Mouse (Mus musculus) kidney, adult 2 months (tissue): ENCODE data around the gene Efcab11. TPM values are rescaled to one million over a fixed set of nuclear protein-coding genes. Genes with fewer than 3 reads are reported as not detected.

Experiments
- DNase-seq: peaks from one replicate; pipeline ENCODE4 v3.0.0; 2021
- H3K27ac ChIP-seq: fragments of 200-500 bp; 2 replicates; pipeline ENCODE4 v1.5.1; 2012; ENCODE audit warnings: low read depth, low read length, control low read depth, inconsistent platforms; ENCODE audit not compliant: insufficient read depth
- H3K27me3 ChIP-seq: fragments of 200-500 bp; replicated peaks from 2 replicates; pipeline ENCODE4 v1.6.1; 2012; ENCODE audit warnings: mild to moderate bottlenecking, moderate library complexity, low read length, inconsistent platforms; ENCODE audit not compliant: control insufficient read depth, insufficient read depth
- H3K36me3 ChIP-seq: fragments of 200-500 bp; 2 replicates; pipeline ENCODE4 v1.6.1; 2012; ENCODE audit warnings: mild to moderate bottlenecking, moderate library complexity, low read length, inconsistent platforms; ENCODE audit not compliant: control insufficient read depth, insufficient read depth
- H3K4me1 ChIP-seq: fragments of 200-500 bp; 2 replicates; pipeline ENCODE4 v1.6.1; 2011; ENCODE audit warnings: low read length; ENCODE audit not compliant: control insufficient read depth, insufficient read depth
- H3K4me3 ChIP-seq: fragments of 200-500 bp; 2 replicates; pipeline ENCODE4 v1.5.1; 2011; ENCODE audit warnings: mild to moderate bottlenecking, low read depth, low read length, control low read depth; ENCODE audit not compliant: insufficient read depth
- CTCF ChIP-seq: fragments of 200-500 bp; conservative IDR thresholded peaks from 2 replicates; pipeline ENCODE4 v1.5.1; 2011; ENCODE audit warnings: low read depth, mild to moderate bottlenecking, control low read depth, low read length, moderate library complexity, mixed read lengths; ENCODE audit not compliant: insufficient read depth, insufficient read length
- POLR2A ChIP-seq: fragments of 200-500 bp; IDR thresholded peaks from one replicate; pipeline ENCODE4 v1.6.1; 2011; ENCODE audit warnings: low read depth, low read length, control low read depth
- WGBS: fragments of 180-500 bp; shearing (Covaris S2); methylation state at CpG from one replicate; pipeline ENCODE4 v1.1.7; 2018; 5-methylcytosine and 5-hydroxymethylcytosine counted together
- polyA plus RNA-seq: library from polyadenylated mRNA; depleted of rRNA; stranded (reverse); fragments of >200 nt; gene quantifications from 2 replicates; pipeline ENCODE4 v1.2.3, GENCODE M21; 2012

The Efcab11 gene
- polyA plus RNA-seq, 1 experiment: 0.25 TPM

- 62% methylated on average over 11 of the region's 11 CpGs for WGBS
- Histone ChIP-seq H3K36me3 (no peaks in the 10 kb centered on the region), H3K27ac (no peak overlapping the region), H3K4me3 (no peak overlapping the region), H3K4me1 (no peaks in the 10 kb centered on the region), H3K27me3 (no peaks in the 10 kb centered on the region)
- peak; percentile 20 for DNase-seq
- no peak for TF ChIP-seq CTCF
- TF ChIP-seq POLR2A: no peak
Measured at GRCm38 (mm10) chr12:99685451-99686100, 198.7 kb downstream of the Efcab11 start.

- H3K4me1 ChIP-seq: no peaks in the 10 kb centered on the region
- no peak overlapping the region for H3K4me3 ChIP-seq
- no peaks in the 10 kb centered on the region for H3K27me3 ChIP-seq
- TF ChIP-seq POLR2A (no peak), CTCF (no peak)
- 63% methylated on average over 4 of the region's 4 CpGs for WGBS
- no peaks in the 10 kb centered on the region for H3K36me3 ChIP-seq
- no peak overlapping the region for H3K27ac ChIP-seq
- DNase-seq: no peak
Measured at GRCm38 (mm10) chr12:99681681-99682080, 202.6 kb downstream of the Efcab11 start.

GRCm38 (mm10) chr12:99671866-99672191, 212.4 kb downstream of the Efcab11 start:
- no peaks in the 10 kb centered on the region; the same call in 1 of the 2 replicates for H3K27me3 ChIP-seq
- WGBS: 77% methylated on average over 4 of the region's 4 CpGs
- no peak for DNase-seq
- H3K36me3 ChIP-seq: no peaks in the 10 kb centered on the region
- H3K4me1 ChIP-seq: no peaks in the 10 kb centered on the region
- no peak overlapping the region for H3K4me3 ChIP-seq
- TF ChIP-seq CTCF (no peak), POLR2A (no peak)
- H3K27ac ChIP-seq: no peak overlapping the region

- 60% methylated on average over 12 of the region's 12 CpGs for WGBS
- Histone ChIP-seq H3K27me3 (no peaks in the 10 kb centered on the region; the same call in 1 of the 2 replicates), H3K36me3 (no peaks in the 10 kb centered on the region), H3K4me1 (no peaks in the 10 kb centered on the region), H3K4me3 (no peak overlapping the region), H3K27ac (no peak overlapping the region)
- peak; percentile 58 for DNase-seq
- no peak for TF ChIP-seq CTCF
- TF ChIP-seq POLR2A: no peak
Measured at GRCm38 (mm10) chr12:99671162-99671865, 212.9 kb downstream of the Efcab11 start.

GRCm38 (mm10) chr12:99670762-99671152, 213.5 kb downstream of the Efcab11 start:
- TF ChIP-seq POLR2A (no peak), CTCF (no peak)
- H3K4me1 ChIP-seq: no peaks in the 10 kb centered on the region
- H3K27ac ChIP-seq: no peak overlapping the region
- WGBS: 51% methylated on average over 7 of the region's 7 CpGs
- DNase-seq: no peak
- H3K27me3 ChIP-seq: no peaks in the 10 kb centered on the region; the same call in 1 of the 2 replicates
- H3K4me3 ChIP-seq: no peak overlapping the region
- no peaks in the 10 kb centered on the region for H3K36me3 ChIP-seq

GRCm38 (mm10) chr12:99669976-99670761, 214.1 kb downstream of the Efcab11 start:
- TF ChIP-seq POLR2A (no peak), CTCF (no peak)
- Histone ChIP-seq H3K27me3 (no peaks in the 10 kb centered on the region; the same call in 1 of the 2 replicates), H3K4me1 (no peaks in the 10 kb centered on the region), H3K4me3 (peak overlapping the region; percentile 17; the same call in 1 of the 2 replicates), H3K27ac (no peak overlapping the region), H3K36me3 (no peaks in the 10 kb centered on the region)
- peak; percentile 35 for DNase-seq
- WGBS: 66% methylated on average over 26 of the region's 26 CpGs
